ENCODE assay signal across 23 mouse cellular contexts in the genomic region with DNA sequence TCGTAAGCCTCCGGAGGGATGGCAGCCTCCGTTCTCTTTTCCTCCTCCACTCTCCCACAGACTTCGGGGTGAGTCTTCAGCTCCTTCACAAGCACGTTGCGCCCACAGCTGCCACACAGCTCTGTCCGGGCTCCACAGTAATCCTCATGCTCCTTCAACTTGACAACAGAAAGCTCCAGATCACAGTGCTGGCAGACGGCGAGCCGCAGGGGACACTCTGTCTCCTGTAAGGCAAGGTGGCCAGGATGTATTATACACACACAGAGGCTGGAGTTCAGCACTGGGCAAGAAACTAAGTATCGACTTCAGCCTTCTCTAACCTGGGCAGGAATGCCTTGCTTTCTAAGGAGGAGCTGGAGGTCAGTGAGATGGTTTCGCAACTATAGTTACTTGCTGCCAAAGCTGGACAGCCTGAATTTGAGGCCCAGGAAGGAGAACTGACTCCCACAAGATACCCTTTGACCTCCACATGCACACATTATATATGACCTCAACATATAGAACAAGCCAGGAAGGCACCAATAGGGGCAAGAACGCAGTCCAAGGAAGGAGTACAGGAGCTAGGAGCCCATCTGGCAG. TPM values are rescaled to one million over a fixed set of nuclear protein-coding genes. Genes with fewer than 3 reads are reported as not detected.
A peak's percentile ranks its signal among the peaks of the same experiment; 100 is the strongest.
DNase-seq lines count a peak whose midpoint lies in the region; ATAC-seq and TF ChIP-seq lines count a peak whose summit lies in the region.
"Had no signal": no experiment of that assay in that cellular context is flagged by ENCODE, and none has a peak within 500 bp of the region (broad histone marks: within the 10 kb centered on the region; RNA-seq: fewer than 3 reads in every experiment).

No protein-coding gene starts in this region.

- H3K36me3 ChIP-seq in heart, embryonic 12.5 days: peaks cover 88% of the 10 kb centered on the region

- peak; percentile 44 for ATAC-seq in frontal cortex, adult (ENCODE audit: low TSS enrichment)
- no peak for ATAC-seq in heart, embryonic 12.5 days (ENCODE audit: insufficient number of reproducible peaks, low FRiP score)
- ATAC-seq: CD4-positive, CD25-positive, alpha-beta regulatory T cell, adult 4 months; forebrain, embryonic 13.5 days; forebrain, postnatal 0 days; hindbrain, embryonic 16.5 days; inflammation-experienced regulatory T-cells, adult 6 months had no signal

- H3K9ac ChIP-seq in heart, embryonic 12.5 days: no peak overlapping the region
- H3K9ac ChIP-seq: forebrain, embryonic 13.5 days; forebrain, postnatal 0 days; hindbrain, embryonic 12.5 days had no signal

- no peaks in the 10 kb centered on the region for H3K27me3 ChIP-seq in heart, embryonic 12.5 days (replicated peaks)
- H3K27me3 ChIP-seq: forebrain, embryonic 13.5 days; hindbrain, embryonic 12.5 days had no signal

- intact Hi-C loops in left cerebral cortex, adult 2 months (cut with DNase I): loop anchor here (5.0 kb wide), 1 partner anchor 161 kb away; no protein-coding TSS in a partner anchor
- intact Hi-C loops in left cerebral cortex, postnatal 4 days (cut with DNase I): no loop called here

- no peak overlapping the region for H3K4me3 ChIP-seq in left cerebral cortex, adult 2 months
- no peak overlapping the region for H3K4me3 ChIP-seq in heart, embryonic 12.5 days
- H3K4me3 ChIP-seq: embryonic facial prominence, embryonic 10.5 days; forebrain, embryonic 13.5 days; hindbrain, embryonic 12.5 days had no signal

- TF ChIP-seq CTCF in left cerebral cortex, adult 2 months (IDR thresholded peaks at IDR 0.05): no peak

- WGBS in heart, embryonic 12.5 days: 88% methylated on average over 13 of the region's 13 CpGs

- H3K4me2 ChIP-seq in heart, embryonic 12.5 days: no peak overlapping the region
- H3K4me2 ChIP-seq: forebrain, embryonic 13.5 days; hindbrain, embryonic 12.5 days had no signal

- peaks cover 4% of the 10 kb centered on the region for H3K9me3 ChIP-seq in heart, embryonic 12.5 days (replicated peaks)

- no peak for DNase-seq in frontal cortex, postnatal 10 days (ENCODE audit: low spot score in 2 of 2)
- DNase-seq in left cerebral cortex, adult 2 months (ENCODE audit: extremely low spot score in 1 of 2, low spot score in 2 of 2): no peak
- DNase-seq in left cerebral cortex, postnatal 4 days: no peak
- peak; percentile 35 for DNase-seq in testis, postnatal 14 days (ENCODE audit: low spot score)
- no peak for DNase-seq in testis, postnatal 10 days (ENCODE audit: low spot score)
- DNase-seq: adrenal gland, adult 2 months; adrenal gland, postnatal 25 days; B cell, adult 2 months; cerebellum, adult 2 months; cerebellum, postnatal 10 days; forebrain, postnatal 0 days; gastrocnemius, postnatal 36 days; heart, adult 11 months; heart, postnatal 10 days; heart, postnatal 4 days had no signal

- H3K4me1 ChIP-seq in heart, embryonic 12.5 days (replicated peaks): peaks cover 3% of the 10 kb centered on the region; the same call in 1 of the 2 replicates
- H3K4me1 ChIP-seq: embryonic facial prominence, embryonic 10.5 days had no signal

- 0 out of 2 replicates have a peak overlapping the region, but pooled peaks have one; percentile 15 for H3K27ac ChIP-seq in left cerebral cortex, adult 2 months
- H3K27ac ChIP-seq in heart, embryonic 12.5 days (ENCODE audit: poor library complexity, severe bottlenecking): no peak overlapping the region
- H3K27ac ChIP-seq: embryonic facial prominence, embryonic 10.5 days; forebrain, embryonic 13.5 days; hindbrain, embryonic 12.5 days had no signal

RNA-seq across cellular contexts. Expression of a gene that starts 6.7 kb away (rescaled TPM):
- 10 to 100 TPM; 78.9 to 81.2 TPM for total RNA-seq in left cerebral cortex, adult 2 months (2021)
- total RNA-seq in left cerebral cortex, postnatal 4 days (2021): 100 to 1,000 TPM; 111 to 120 TPM
- polyA plus RNA-seq in heart, embryonic 12.5 days (2016; fragmentation: Nextera tagmentation; extraction: Ambion mirVana): 82.6 and 83.4 TPM in 2 replicates

RNA-seq across cellular contexts. Expression of a gene that starts 19.0 kb away (rescaled TPM):
- 10 to 100 TPM; 42.9 to 43.3 TPM for total RNA-seq in left cerebral cortex, adult 2 months (2021)
- total RNA-seq in left cerebral cortex, postnatal 4 days (2021): 10 to 100 TPM; 49.3 to 51.0 TPM
- 37.5 and 39.1 TPM in 2 replicates for polyA plus RNA-seq in heart, embryonic 12.5 days (2016; fragmentation: Nextera tagmentation; extraction: Ambion mirVana)
